Mouse (Mus musculus) brain, embryonic 18.5 days (tissue): ENCODE results near the gene 4930579F01Rik.

Experiments used
- DNase-seq: peaks from one replicate; pipeline ENCODE4 v3.0.0-alpha.2; 2012; ENCODE audit warnings: low read depth, low spot score

The 4930579F01Rik gene

DNA sequence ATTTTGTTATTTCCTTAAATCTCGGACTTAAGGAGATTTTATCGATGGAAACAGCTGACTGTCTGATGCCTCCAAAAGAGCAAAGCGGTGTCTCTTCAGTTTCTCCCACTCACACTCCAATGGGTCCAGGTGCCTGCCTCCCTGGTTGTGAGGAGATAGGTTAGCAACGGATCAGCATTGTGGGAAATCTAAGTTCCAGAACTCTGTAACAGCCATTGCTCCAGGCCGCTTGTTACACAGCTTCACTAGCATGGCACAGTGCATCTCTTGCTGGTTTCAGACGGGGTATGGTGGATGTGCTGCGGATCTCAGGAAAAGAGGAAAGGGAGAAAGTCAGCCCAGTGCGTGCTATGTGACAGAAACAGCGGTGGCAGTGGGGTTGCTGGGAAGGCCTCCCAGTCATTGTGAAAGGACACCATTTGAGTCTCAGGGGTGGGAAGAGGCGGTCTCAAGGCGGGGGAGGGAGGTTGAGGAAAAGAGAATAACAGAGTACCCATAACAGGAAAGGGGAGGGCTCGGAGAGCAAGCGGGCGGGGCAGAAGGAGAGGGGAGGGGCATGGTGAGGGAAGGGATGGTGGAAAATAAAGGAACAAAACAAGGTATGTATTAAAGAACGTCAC is at the start of gene 4930579F01Rik:
Gene 4930579F01Rik (minus strand): TSS at position 143 of the 620 bp plus-strand sequence.
- no peak for DNase-seq

DNA sequence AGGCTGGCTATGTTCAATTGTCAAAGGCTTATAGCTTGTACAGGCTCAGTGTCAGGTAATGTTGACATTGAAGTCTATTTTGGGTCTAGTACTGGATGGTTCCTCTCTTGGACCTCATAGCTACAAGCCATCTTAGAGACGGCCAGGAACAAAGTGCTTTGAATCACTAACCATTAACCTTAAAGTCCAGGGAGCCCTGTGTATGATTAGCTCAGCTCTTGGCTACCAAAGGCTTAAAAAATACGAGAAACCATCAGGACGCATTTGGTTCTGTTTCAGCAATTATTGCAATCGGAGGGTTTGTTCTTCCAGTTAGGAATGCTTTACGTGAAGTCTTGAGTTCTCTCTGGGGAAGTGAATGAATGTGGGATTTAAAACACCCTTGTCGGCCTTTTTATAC is 49.3 kb upstream of the 4930579F01Rik start:
- DNase-seq: no peak

DNA sequence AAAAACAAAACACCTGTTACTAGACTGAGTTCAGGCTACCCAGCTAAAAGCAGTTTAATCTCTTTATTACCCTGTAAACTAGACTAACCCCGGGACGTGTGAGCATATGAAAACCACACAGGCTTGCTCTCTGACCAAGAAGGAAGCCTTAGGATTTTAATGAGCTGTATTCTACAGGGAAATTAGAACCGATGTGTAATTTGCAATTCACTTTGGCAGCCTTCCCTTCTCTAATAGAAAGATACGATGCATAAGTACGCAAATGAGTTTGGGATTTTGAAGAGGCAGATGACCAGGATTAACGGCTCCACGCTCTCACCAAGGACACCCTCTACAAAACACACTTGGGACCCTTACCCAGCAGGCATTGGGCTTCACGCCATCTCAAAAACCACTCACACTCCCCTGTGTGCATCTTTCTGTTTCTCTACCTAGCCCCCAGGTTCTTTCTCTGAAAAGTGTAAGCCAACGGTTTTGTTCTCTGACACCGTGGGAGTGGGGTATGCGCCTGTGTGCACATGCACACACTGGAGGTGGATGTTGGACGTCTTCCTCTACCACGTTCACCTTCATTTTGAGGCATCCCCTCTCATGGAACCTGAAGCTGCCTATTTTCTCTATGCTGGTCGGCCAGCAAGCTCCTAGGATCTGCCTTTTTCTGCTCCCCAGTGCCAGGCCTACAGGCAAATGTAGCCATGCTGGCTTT is 48.5 kb upstream of the 4930579F01Rik start:
- no peak for DNase-seq

DNA sequence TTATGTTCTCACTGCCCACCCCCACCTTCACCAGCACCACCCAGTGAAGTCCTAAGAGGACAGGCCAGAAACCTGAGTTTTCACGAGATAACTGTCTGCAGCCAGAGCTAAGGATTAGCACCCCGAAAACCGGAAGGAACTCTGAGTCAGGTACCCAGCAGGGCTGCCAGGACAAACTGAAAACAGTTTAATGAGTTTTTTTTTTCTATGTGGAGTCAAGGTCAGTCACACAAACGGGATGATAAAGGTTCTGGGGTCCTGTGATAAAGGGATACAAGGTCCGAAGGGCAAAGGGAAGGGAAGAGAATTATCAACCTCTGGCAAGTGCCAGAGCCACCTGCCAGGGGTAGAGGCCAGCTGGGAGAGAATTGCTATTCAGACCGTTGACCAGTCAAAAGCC is 47.7 kb upstream of the 4930579F01Rik start:
- no peak for DNase-seq

DNA sequence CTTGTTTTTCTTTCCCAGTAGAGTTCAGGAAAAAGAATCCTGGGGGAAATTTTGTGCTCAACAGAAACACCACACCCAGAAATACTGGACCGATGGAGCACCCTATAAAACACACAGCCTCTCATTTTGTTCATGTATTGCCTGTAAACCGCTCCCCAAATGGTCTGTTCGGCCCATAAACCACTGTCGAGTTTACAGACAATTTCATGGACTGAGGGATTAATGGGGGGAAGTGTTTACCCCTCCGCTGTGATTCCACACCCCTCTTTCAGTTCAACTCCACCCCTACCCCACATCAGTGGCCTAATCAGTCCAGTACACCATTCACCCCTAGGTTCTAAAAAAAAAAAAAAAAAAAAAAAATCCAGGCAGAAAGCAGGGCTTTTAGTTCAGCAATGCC is 47.3 kb upstream of the 4930579F01Rik start:
- DNase-seq: no peak

DNA sequence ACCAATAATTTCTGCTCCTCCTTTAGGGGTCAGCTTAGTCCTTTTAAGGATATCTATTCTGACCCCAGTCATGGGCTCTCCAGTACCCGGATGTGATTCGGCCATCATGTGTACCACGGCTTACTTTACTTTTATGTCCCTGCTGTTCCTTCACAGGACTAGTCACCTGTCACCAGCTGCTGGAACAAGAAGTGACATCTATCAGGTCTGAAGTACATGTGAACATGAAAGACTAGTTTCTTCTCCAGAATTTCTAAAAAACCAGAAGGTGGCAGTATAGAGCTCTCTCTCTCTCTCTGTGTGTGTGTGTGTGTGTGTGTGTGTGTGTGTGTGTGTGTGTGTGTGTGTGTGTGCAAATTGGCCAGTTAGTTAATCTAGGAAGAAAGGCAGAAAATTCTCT is 46.8 kb upstream of the 4930579F01Rik start:
- no peak for DNase-seq

DNA sequence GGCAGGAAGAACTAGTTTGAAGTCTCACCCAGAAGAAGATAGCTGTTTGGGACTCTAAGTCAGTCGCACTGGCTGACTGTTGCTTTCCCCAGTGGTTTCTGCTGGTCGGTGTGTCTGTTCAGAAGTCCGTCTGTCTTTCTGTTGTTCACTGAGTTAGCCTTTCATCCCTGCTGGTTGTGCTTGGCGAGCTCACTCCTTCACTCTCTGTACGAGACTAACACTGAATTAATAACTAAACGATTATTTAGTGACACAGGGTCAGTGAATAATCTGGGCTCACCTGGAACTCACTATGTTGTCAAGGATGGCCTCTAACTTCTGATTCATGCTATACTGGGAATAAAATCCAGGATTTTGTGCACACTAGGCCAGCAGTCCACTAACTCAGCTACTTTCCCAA is 45.8 kb upstream of the 4930579F01Rik start:
- DNase-seq: no peak

DNA sequence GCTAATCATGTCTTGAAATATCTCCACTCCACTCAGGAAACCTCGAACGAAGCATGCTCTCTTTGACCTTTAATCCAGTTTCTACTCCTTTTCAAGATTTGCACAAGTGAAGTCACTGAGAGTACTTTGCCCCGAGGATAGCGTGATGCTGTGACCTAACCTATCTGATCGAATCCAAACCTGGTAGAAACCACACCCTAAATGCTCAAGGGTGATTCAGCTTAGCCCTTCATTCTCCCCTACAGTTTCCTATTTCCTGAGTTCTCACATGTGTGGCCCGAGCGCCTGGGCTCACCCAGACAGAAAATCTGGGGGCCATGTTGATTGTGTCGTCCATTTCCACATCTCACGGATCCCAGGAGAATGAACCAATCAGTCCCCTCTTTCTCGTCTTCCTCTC is 44.4 kb upstream of the 4930579F01Rik start:
- DNase-seq: no peak

DNA sequence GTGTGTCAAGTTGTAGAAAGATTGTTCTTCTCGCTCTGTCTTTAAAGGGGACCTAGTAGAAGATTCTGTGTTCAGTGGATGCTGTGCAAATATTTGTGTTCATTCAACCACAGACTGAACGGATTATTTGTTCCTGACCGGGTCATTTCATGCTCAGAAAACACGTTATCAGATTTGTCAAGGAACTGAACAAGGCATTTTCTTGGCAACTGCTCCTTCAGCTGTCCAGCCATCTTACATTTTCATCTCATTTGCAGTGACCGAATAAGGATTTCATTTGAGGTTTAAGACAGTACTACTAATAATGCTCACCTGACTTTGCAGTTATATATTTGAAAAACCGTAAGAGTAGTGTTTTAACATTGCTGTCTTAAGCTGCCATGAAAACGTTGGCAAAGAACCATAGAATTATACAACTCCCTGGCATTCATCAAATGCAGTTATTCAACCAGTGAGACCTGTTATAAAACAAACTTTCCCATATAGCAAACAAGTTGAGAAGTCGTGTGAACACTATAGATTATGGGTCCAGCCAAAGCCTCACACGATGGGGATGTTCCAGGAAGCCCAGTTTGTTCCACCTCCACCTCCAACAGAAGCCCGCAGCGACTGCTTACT is 43.0 kb upstream of the 4930579F01Rik start:
- DNase-seq: no peak

DNA sequence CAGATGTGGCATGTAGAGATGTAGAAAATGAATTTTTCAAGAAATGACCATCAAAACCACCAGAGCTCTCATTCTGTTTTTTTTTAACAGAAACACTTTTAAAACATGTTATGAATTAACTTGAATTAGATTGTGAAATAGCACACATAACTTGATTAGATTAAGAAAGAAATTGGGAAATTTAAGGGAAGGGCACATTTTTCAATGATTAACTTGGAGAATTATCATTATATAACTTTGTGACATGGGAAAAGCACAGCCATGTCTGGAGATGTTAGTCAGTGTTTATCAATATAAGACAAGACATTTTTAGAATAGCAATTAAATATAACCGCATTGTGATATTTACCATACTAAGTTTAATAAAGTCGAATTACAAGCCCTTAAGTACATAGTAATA is 37.9 kb upstream of the 4930579F01Rik start:
- no peak for DNase-seq

DNA sequence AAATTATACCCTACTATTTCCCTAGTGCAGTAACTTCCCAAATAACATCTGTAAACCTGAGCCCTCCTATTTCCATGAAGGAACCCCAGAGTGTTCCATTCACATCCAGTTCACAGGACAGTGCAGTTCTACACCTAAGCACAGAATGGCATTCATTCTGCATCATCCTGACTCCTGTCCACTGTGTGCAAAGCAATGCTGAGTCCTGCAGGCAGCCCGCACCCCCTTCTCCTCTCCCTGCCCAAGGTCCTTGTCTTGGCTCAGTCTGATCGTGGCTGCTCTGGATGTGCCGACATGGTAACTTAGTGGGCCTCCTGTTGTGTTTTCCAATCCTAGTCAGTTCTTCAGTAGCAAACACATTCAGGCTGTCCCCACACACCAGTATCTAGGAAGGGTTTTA is 36.6 kb upstream of the 4930579F01Rik start:
- DNase-seq: no peak

DNA sequence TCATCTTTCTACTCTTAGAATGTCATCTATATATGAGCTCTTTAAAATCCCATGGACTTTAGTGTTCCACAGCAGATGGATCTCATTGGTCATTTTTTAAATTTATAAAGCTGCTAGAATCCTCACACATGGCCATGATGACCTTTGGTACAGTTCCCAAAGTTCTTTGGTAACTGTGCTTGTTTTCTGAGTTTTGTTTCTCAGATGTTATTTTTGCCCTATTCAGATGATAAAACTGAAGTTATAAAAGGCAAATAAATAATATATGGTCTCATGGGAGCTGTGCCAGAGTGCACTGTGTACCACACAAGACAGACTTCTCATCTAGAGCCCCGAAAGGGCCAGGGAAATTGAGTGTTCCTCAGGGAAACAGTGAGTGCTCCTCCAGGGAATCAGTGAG is 35.8 kb upstream of the 4930579F01Rik start:
- no peak for DNase-seq

DNA sequence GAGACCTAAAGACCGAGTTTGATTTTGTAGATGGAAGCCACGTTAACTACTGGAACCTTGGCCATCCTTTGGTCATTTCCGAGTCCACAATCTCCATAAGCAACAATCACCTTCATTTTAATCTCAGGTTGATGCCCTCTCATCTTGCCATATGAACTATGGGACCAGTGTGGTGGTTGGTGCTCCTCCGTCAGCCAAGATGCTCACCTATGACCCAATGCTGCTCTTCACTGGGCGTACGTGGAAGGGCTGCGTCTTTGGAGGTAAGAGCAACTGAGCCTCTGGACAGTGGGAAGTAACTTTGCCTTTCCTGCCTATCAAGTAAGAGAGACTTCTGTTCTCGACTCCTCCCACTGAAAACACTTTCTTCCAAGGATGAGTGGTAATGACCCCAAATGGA is 34.2 kb upstream of the 4930579F01Rik start:
- no peak for DNase-seq

DNA sequence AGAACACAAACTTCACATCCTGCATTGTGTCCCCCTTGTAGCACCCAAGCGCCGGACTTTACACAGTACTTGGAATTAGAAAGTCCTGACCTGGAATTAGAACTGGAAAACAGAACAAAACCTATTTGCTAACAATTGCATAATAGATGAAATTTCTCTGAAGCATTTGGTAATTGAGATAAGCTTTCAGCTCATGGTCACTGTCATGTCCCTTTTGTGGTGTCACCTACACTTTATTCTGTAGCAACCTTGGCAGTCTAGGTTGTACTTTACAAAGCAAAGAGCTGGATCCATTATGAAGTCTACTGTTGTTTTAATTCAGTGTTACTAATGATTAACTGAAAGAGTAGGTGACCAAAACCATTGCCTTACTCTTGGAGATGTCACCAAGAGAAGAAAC is 33.5 kb upstream of the 4930579F01Rik start:
- DNase-seq: no peak

DNA sequence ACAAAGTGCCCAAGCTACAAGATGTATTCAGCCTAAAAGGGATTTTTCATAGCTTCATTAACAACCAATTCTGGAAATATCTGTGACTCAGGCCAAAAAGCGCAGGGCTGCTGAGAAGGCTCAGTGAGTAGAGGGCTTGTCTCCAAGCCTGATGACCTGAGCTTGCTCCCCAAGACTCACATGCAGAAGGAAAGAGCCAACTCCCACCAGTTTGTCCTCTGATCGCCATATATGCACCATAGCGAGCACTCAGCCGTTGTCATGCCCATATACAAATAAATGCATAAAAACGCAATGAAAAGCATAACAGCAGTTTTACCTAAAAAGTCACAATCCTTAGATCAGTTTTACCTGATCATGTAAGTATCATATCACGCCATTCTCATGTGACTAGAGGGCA is 32.9 kb upstream of the 4930579F01Rik start:
- no peak for DNase-seq

DNA sequence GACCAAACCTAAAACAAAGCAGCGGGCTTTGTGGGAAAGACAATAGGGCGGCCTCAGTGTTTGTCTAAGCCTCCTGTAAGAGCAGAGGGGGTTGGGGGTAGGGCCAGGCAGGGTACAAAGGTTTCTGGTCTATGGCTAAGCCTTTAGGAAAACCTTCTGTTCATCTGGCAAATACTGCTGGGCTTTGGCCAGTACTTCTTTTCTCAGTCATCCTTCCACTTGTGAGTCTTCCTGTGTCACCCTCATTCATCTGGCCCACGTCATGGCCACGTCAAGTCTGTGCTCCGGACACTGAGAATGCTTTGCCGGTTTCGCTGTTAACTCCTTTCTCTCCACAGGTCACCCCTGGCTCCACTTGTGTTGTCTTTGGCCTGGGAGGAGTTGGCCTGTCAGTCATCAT is 32.2 kb upstream of the 4930579F01Rik start:
- no peak for DNase-seq

DNA sequence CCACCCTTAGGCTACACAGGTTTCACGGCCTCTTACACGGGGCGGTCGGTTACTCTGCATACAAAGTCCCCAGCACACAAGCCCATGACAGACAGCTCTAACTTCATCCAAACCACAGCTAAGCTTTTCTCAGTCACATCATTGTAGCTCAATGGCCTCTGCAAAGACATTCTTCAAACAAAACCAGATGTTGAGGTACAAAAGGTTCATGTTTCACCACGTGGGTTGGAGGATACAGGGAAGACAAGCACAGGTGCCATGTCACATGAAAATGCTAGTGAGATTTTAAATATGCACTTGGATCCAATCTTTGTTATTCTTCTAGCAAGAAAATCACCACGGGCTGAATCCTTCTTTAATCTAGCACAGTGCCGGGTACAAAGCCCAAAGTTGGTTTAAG is 31.7 kb upstream of the 4930579F01Rik start:
- no peak for DNase-seq

DNA sequence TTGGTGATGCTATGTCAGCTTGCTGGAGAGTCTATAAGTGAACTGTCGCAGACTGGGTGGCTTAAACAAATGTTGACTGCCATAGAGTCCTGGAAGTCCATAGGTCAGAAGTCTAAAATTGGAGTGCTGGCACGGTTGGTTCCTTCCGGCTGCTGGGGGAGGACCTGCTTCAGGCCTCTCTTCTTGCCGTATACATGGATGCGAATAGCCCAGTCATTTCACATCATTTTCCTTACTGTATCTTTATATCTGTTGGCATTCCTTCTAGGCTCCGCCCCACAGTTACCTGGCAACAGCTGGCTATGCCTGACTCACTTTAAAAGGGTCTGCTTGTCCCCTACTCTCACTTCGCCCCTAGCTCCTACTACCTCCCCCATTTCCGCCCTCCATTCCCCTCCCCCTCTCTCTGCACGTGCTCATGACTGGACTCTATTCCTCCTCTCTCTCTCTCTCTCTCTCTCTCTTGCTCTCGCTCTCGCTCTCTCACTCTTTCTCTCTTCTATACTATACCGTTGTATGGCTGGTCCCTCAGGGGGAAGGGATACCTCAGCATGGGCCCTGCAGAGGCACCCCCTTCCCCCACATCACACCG is 30.8 kb upstream of the 4930579F01Rik start:
- no peak for DNase-seq

DNA sequence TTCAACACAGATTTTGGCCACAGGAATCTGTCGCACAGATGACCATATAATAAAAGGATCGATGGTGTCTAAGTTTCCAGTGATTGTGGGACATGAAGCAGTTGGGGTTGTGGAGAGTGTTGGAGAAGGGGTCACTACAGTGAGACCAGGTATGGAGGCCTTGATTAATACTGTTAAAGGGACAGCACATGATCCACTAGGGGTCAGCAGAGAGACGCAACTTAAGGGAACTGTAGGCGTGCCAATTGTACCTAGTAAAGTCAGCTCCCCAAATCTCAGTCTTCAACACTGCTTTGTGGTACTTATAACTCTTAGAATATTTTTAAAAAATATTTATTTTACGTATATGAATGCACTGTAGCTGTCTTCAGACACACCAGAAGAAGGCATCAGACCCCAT is 29.3 kb upstream of the 4930579F01Rik start:
- no peak for DNase-seq

DNA sequence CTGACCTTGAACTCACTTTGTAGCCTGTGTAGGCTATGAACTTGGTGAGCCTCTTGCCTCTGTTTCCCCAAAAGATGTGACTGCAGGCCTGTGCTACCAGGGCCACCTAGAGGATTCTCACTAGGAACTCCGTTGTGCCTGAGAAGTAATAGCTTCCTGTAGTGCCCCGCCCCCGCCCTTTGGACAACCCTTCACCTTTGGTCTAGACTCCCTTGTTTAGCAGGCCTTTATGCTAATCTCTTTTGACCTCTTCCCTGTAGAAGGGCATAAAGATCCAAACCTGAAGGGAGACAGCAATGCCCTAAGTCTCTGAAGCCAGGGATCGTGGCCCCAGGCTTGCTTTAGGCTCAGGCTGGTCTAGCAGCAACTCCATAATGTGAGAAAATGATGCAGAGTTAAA is 28.9 kb upstream of the 4930579F01Rik start:
- DNase-seq: no peak

DNA sequence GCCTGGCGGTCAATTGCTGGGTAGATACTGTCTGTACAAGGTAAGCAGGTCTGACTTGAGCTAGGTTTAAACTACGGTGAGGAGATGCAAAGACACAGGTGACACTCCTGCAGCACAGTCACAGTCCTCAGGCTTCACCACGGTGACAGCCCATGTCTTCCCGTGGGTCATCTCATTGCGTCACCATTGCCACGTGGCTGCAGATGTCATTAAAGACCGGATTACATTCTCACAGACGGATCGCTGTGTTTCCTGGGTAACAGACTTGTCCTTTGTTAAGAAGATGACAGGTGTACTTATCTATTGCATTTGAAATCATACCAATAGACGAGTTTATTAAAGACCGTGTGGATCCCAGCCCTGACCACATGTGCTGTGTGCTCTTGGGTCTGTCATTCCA is 27.5 kb upstream of the 4930579F01Rik start:
- DNase-seq: no peak

DNA sequence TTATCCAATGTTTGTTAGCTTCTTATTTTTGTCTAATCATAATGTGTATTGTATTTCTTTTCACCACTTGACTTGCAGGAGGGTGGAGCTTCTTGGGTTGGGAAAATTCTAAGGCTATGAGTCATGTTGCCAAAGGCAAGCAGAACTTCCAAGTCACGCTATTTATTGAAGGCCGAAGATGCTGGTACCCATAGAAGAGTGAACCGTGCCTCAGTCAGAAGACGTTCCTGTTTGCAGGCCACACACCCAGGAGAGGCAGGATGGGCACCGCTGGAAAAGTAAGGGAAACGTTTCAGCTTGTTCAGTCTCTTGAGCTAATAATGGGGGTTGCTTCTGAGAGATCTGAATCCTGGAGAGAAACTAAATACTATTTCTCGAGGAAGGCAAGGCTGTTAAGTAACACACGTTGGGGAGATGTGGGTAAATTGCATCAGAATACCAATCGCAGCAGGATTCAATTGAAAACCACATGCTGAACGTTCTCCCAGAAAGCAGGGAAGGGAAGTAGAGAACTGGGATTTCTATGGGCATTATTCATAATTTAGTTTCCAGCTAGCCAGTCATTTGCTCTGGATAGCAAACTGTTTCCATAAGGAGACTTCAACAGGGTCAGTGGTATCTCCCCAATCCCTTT is 24.1 kb upstream of the 4930579F01Rik start, which contains the start of gene Adh7:
Gene Adh7 (plus strand): TSS at position 130 of the 634 bp plus-strand sequence.
- no peak for DNase-seq
